Mouse (Mus musculus): ENCODE data around the gene Wscd1. TPM values are rescaled to one million over a fixed set of nuclear protein-coding genes. Genes with fewer than 3 reads are reported as not detected.

The Wscd1 gene
- total RNA-seq, 2 experiments from 2014 or later: not detected

GRCm38 (mm10) chr11:71767726-71768125, 18.0 kb downstream of the Wscd1 start:
- no peak for ATAC-seq (replicated peaks; ENCODE audit: poor library complexity)

GRCm38 (mm10) chr11:71769744-71770143, 20.0 kb downstream of the Wscd1 start:
- no peak for ATAC-seq (replicated peaks; ENCODE audit: poor library complexity)

GRCm38 (mm10) chr11:71770479-71770878, 20.8 kb downstream of the Wscd1 start:
- no peak for ATAC-seq (replicated peaks; ENCODE audit: poor library complexity)

GRCm38 (mm10) chr11:71771074-71771473, 21.4 kb downstream of the Wscd1 start:
- no peak for ATAC-seq (replicated peaks; ENCODE audit: poor library complexity)

GRCm38 (mm10) chr11:71772056-71772455, 22.3 kb downstream of the Wscd1 start:
- ATAC-seq (replicated peaks; ENCODE audit: poor library complexity): no peak

GRCm38 (mm10) chr11:71772802-71773201, 23.1 kb downstream of the Wscd1 start:
- ATAC-seq (replicated peaks; ENCODE audit: poor library complexity): no peak

- ATAC-seq (replicated peaks; ENCODE audit: poor library complexity): no peak
Observed at GRCm38 (mm10) chr11:71773986-71774767, 24.5 kb downstream of the Wscd1 start.

GRCm38 (mm10) chr11:71775056-71775455, 25.3 kb downstream of the Wscd1 start:
- ATAC-seq (replicated peaks; ENCODE audit: poor library complexity): no peak

GRCm38 (mm10) chr11:71779642-71780041, 29.9 kb downstream of the Wscd1 start:
- no peak for ATAC-seq (replicated peaks; ENCODE audit: poor library complexity)

- no peak for ATAC-seq (replicated peaks; ENCODE audit: poor library complexity)
Observed at GRCm38 (mm10) chr11:71781737-71782354, 32.1 kb downstream of the Wscd1 start.

GRCm38 (mm10) chr11:71785499-71785898, 35.8 kb downstream of the Wscd1 start:
- no peak for ATAC-seq (replicated peaks; ENCODE audit: poor library complexity)

- no peak for ATAC-seq (replicated peaks; ENCODE audit: poor library complexity)
Observed at GRCm38 (mm10) chr11:71788209-71788608, 38.5 kb downstream of the Wscd1 start.

GRCm38 (mm10) chr11:71790227-71790626, 40.5 kb downstream of the Wscd1 start:
- no peak for ATAC-seq (replicated peaks; ENCODE audit: poor library complexity)

GRCm38 (mm10) chr11:71799206-71799605, 49.5 kb downstream of the Wscd1 start:
- no peak for ATAC-seq (replicated peaks; ENCODE audit: poor library complexity)

GRCm38 (mm10) chr11:71808521-71808920, 58.8 kb downstream of the Wscd1 start:
- ATAC-seq (replicated peaks; ENCODE audit: poor library complexity): no peak

- no peak for ATAC-seq (replicated peaks; ENCODE audit: poor library complexity)
Observed at GRCm38 (mm10) chr11:71811828-71812227, 62.1 kb downstream of the Wscd1 start.

- ATAC-seq (replicated peaks; ENCODE audit: poor library complexity): no peak
Observed at GRCm38 (mm10) chr11:71812921-71813320, 63.2 kb downstream of the Wscd1 start.

GRCm38 (mm10) chr11:71814511-71814910, 64.8 kb downstream of the Wscd1 start:
- ATAC-seq (replicated peaks; ENCODE audit: poor library complexity): no peak

GRCm38 (mm10) chr11:71815326-71815725, 65.6 kb downstream of the Wscd1 start:
- ATAC-seq (replicated peaks; ENCODE audit: poor library complexity): no peak

- ATAC-seq (replicated peaks; ENCODE audit: poor library complexity): no peak
Observed at GRCm38 (mm10) chr11:71816918-71817317, 67.2 kb downstream of the Wscd1 start.

- ATAC-seq (replicated peaks; ENCODE audit: poor library complexity): no peak
Observed at GRCm38 (mm10) chr11:71817341-71817740, 67.6 kb downstream of the Wscd1 start.

- no peak for ATAC-seq (replicated peaks; ENCODE audit: poor library complexity)
Observed at GRCm38 (mm10) chr11:71818111-71818510, 68.4 kb downstream of the Wscd1 start.

Measured in megakaryocyte progenitor cell, adult 5-6 weeks (primary cell).